ENCODE assay signal across 9 mouse cellular contexts in genomic region chr6:7693666-7694065, GRCm38 (mm10). TPM values are rescaled to one million over a fixed set of nuclear protein-coding genes. Genes with fewer than 3 reads are reported as not detected.
DNase-seq lines count a peak whose midpoint lies in the region; ATAC-seq and TF ChIP-seq lines count a peak whose summit lies in the region.
"Had no signal": no experiment of that assay in that cellular context is flagged by ENCODE, and none has a peak within 500 bp of the region (broad histone marks: within the 10 kb centered on the region; RNA-seq: fewer than 3 reads in every experiment).

No protein-coding gene starts in this region.

- ATAC-seq in heart, embryonic 14.5 days (ENCODE audit: insufficient number of reproducible peaks, insufficient read depth, low FRiP score, low read depth): no peak
- ATAC-seq in forebrain, postnatal 0 days: no peak
- no peak for ATAC-seq in liver, postnatal 0 days

- H3K36me3 ChIP-seq in heart, embryonic 14.5 days (ENCODE audit: control insufficient read depth, insufficient read depth, low read length): no peaks in the 10 kb centered on the region
- H3K36me3 ChIP-seq in MEL (ENCODE audit: control insufficient read depth in 1 of 2, insufficient read depth in 2 of 2, low read length in 2 of 2): peaks cover 6 to 53% of the 10 kb centered on the region in 2 experiments
- no peaks in the 10 kb centered on the region for H3K36me3 ChIP-seq in forebrain, postnatal 0 days (ENCODE audit: insufficient read depth)
- no peaks in the 10 kb centered on the region for H3K36me3 ChIP-seq in liver, postnatal 0 days (replicated peaks; ENCODE audit: insufficient read depth, low read length)
- H3K36me3 ChIP-seq: neural tube, embryonic 12.5 days had no signal

- TF ChIP-seq POLR2A in MEL (IDR thresholded peaks at IDR 0.05; ENCODE audit: control insufficient read depth in 1 of 2, insufficient read depth in 1 of 2, low read depth in 1 of 2, low read length in 2 of 2, poor library complexity in 1 of 2): no peak

- no peak for TF ChIP-seq RAD21 in MEL (IDR thresholded peaks at IDR 0.05; ENCODE audit: low read depth, low read length)

- no peak for DNase-seq in heart, postnatal 36 days
- peak; percentile 89 for DNase-seq in MEL (ENCODE audit: low read depth, low spot score)
- no peak for DNase-seq in forebrain, postnatal 0 days
- DNase-seq in liver, postnatal 0 days: no peak
- DNase-seq in spleen, postnatal 10 days (ENCODE audit: low spot score in 2 of 2): no peak
- DNase-seq in urinary bladder, postnatal 36 days (ENCODE audit: low spot score in 2 of 2): no peak
- DNase-seq in right cerebral cortex, postnatal 36 days (ENCODE audit: low spot score in 2 of 2): no peak

- no peak for TF ChIP-seq EP300 in MEL (IDR thresholded peaks at IDR 0.05; ENCODE audit: low read depth in 1 of 2, low read length in 2 of 2)
- no peak for TF ChIP-seq EP300 in liver, postnatal 0 days (IDR thresholded peaks at IDR 0.05; ENCODE audit: low read depth)

- peak overlapping the region; percentile 95 for H3K4me2 ChIP-seq in heart, embryonic 14.5 days (ENCODE audit: low read length)
- peak overlapping the region; percentile 87; the same call in 1 of the 2 replicates for H3K4me2 ChIP-seq in forebrain, postnatal 0 days (ENCODE audit: low read depth)
- H3K4me2 ChIP-seq in liver, postnatal 0 days (ENCODE audit: low read depth, low read length): peak overlapping the region; percentile 91; the same call in 1 of the 2 replicates

- H3K27ac ChIP-seq in heart, embryonic 14.5 days (replicated peaks in 1 of 2; ENCODE audit: control insufficient read depth in 1 of 2, insufficient read depth in 1 of 2, low read depth in 2 of 2, low read length in 2 of 2): no peak overlapping the region
- H3K27ac ChIP-seq in MEL (ENCODE audit: control insufficient read depth, low read depth, low read length): peak overlapping the region; percentile 68
- H3K27ac ChIP-seq in forebrain, postnatal 0 days (ENCODE audit: low read depth, low read length): no peak overlapping the region
- no peak overlapping the region for H3K27ac ChIP-seq in liver, postnatal 0 days (ENCODE audit: low read depth)
- H3K27ac ChIP-seq: neural tube, embryonic 12.5 days had no signal

- H3K27me3 ChIP-seq in heart, embryonic 14.5 days (ENCODE audit: control insufficient read depth, insufficient read depth, low read length): no peaks in the 10 kb centered on the region
- no peaks in the 10 kb centered on the region for H3K27me3 ChIP-seq in MEL (ENCODE audit: control insufficient read depth in 1 of 2, insufficient read depth in 2 of 2, low read length in 2 of 2)
- no peaks in the 10 kb centered on the region for H3K27me3 ChIP-seq in forebrain, postnatal 0 days (ENCODE audit: insufficient read depth, low read length)
- H3K27me3 ChIP-seq in liver, postnatal 0 days (ENCODE audit: insufficient read depth, low read length): no peaks in the 10 kb centered on the region
- H3K27me3 ChIP-seq: neural tube, embryonic 12.5 days had no signal

- no peak overlapping the region for H3K9ac ChIP-seq in heart, embryonic 14.5 days (ENCODE audit: low read length)
- H3K9ac ChIP-seq in MEL (ENCODE audit: control insufficient read depth, low read depth, low read length, poor library complexity, severe bottlenecking): peak overlapping the region; percentile 49
- H3K9ac ChIP-seq in forebrain, postnatal 0 days: no peak overlapping the region
- H3K9ac ChIP-seq in liver, postnatal 0 days (replicated peaks): no peak overlapping the region

- H3K4me3 ChIP-seq in heart, embryonic 14.5 days (ENCODE audit: control insufficient read depth in 1 of 2, insufficient read depth in 1 of 2, low read depth in 1 of 2, low read length in 2 of 2): no peak overlapping the region
- H3K4me3 ChIP-seq in MEL (ENCODE audit: control insufficient read depth in 1 of 2, insufficient read depth in 1 of 2, low read depth in 2 of 2, low read length in 2 of 2): peak overlapping the region in 1 of 2 experiments; percentile 97; a peak in 2 of 4 replicates
- no peak overlapping the region for H3K4me3 ChIP-seq in forebrain, postnatal 0 days (ENCODE audit: low read depth, low read length)
- peak overlapping the region; percentile 86 for H3K4me3 ChIP-seq in liver, postnatal 0 days (ENCODE audit: low read depth, low read length)

- intact Hi-C loops in heart, postnatal 36 days (cut with DNase I): no loop called here

- H3K9me3 ChIP-seq in heart, embryonic 14.5 days (ENCODE audit: control insufficient read depth, low read length): no peaks in the 10 kb centered on the region
- H3K9me3 ChIP-seq in MEL (replicated peaks; ENCODE audit: insufficient read depth, low read length): no peaks in the 10 kb centered on the region
- no peaks in the 10 kb centered on the region for H3K9me3 ChIP-seq in forebrain, postnatal 0 days (ENCODE audit: low read length)
- no peaks in the 10 kb centered on the region for H3K9me3 ChIP-seq in liver, postnatal 0 days (ENCODE audit: low read length)
- H3K9me3 ChIP-seq: neural tube, embryonic 12.5 days had no signal

- 65% methylated on average over 5 of the region's 5 CpGs for WGBS in heart, embryonic 14.5 days
- 66% methylated on average over 5 of the region's 5 CpGs for WGBS in forebrain, postnatal 0 days
- 58% methylated on average over 5 of the region's 5 CpGs for WGBS in liver, postnatal 0 days (ENCODE audit: insufficient replicate concordance)

- H3K79me2 ChIP-seq in MEL (ENCODE audit: control insufficient read depth, insufficient read depth, low read length, poor library complexity): peaks cover 42% of the 10 kb centered on the region

- peaks cover 2 to 4% of the 10 kb centered on the region in 2 experiments; a peak in 2 of 4 replicates for H3K4me1 ChIP-seq in heart, embryonic 14.5 days (ENCODE audit: control insufficient read depth in 2 of 2, insufficient read depth in 2 of 2, low read length in 2 of 2)
- peaks cover 22 to 47% of the 10 kb centered on the region in 2 experiments for H3K4me1 ChIP-seq in MEL (ENCODE audit: control insufficient read depth in 1 of 2, insufficient read depth in 2 of 2, low read length in 2 of 2)
- H3K4me1 ChIP-seq in forebrain, postnatal 0 days (ENCODE audit: insufficient read depth): no peaks in the 10 kb centered on the region
- peaks cover 29% of the 10 kb centered on the region for H3K4me1 ChIP-seq in liver, postnatal 0 days (ENCODE audit: insufficient read depth)
- H3K4me1 ChIP-seq: neural tube, embryonic 12.5 days had no signal

- no peak for TF ChIP-seq CTCF in MEL (IDR thresholded peaks at IDR 0.05 in 2 of 3, conservative IDR thresholded peaks at IDR 0.05 in 1 of 3; ENCODE audit: control insufficient read depth in 1 of 3, insufficient read depth in 1 of 3, low read depth in 2 of 3, low read length in 3 of 3, poor library complexity in 1 of 3, severe bottlenecking in 1 of 3)
- no peak for TF ChIP-seq CTCF in forebrain, postnatal 0 days (IDR thresholded peaks at IDR 0.05; ENCODE audit: low read depth)
- no peak for TF ChIP-seq CTCF in liver, postnatal 0 days (IDR thresholded peaks at IDR 0.05; ENCODE audit: low read depth)

TF ChIP-seq in MEL, 35 proteins besides CTCF, POLR2A, EP300 and RAD21:
- TF ChIP-seq TAL1 (IDR thresholded peaks at IDR 0.05; ENCODE audit: low read length) (no peak), NELFE (IDR thresholded peaks at IDR 0.05; ENCODE audit: low read depth, low read length) (no peak), ELF1 (IDR thresholded peaks at IDR 0.05; ENCODE audit: low read depth, low read length) (no peak), KAT2A (conservative IDR thresholded peaks at IDR 0.05; ENCODE audit: low read depth, low read length) (no peak), ETS1 (IDR thresholded peaks at IDR 0.05; ENCODE audit: low read depth, low read length) (peak; percentile 43), ZNF384 (IDR thresholded peaks at IDR 0.05; ENCODE audit: low read depth, low read length) (peak; percentile 72), HCFC1 (IDR thresholded peaks at IDR 0.05; ENCODE audit: low read depth, low read length) (no peak), MEF2A (IDR thresholded peaks at IDR 0.05; ENCODE audit: extremely low read depth, insufficient replicate concordance, low read depth, low read length, poor library complexity, severe bottlenecking) (no peak)

RNA-seq across cellular contexts. Expression of gene Asns, which starts 0.6 kb away (rescaled TPM):
- 18.2 and 22.6 TPM in 2 replicates for polyA plus RNA-seq in heart, embryonic 14.5 days (2014; fragmentation: Nextera tagmentation; extraction: Ambion mirVana)
- 1 to 10 TPM; 2.7 to 3.1 TPM for total RNA-seq in heart, postnatal 36 days (2021)
- 342 and 456 TPM in 2 replicates for total RNA-seq in MEL (2012; rRNA removed)
- polyA plus RNA-seq in MEL (2012; ENCODE audit: insufficient read depth in 1 of 2, insufficient read length in 2 of 2, low read depth in 1 of 2, low replicate concordance in 2 of 2, missing spikeins in 1 of 2): 100 to 1,000 TPM in 1 of 2 experiments, not detected in 1; 792 TPM
- total RNA-seq in forebrain, postnatal 0 days (2014; rRNA removed): 95.8 and 124 TPM in 2 replicates
- polyA plus RNA-seq in forebrain, postnatal 0 days (2015; fragmentation: Nextera tagmentation; extraction: Ambion mirVana): 132 and 133 TPM in 2 replicates
- polyA plus RNA-seq in liver, postnatal 0 days (2015; fragmentation: Nextera tagmentation; extraction: Ambion mirVana): 95.6 and 102 TPM in 2 replicates
